Mouse (Mus musculus): Measurements from ENCODE around the gene Vcp. TPM values are rescaled to one million over a fixed set of nuclear protein-coding genes. Genes with fewer than 3 reads are reported as not detected.
A peak's percentile ranks its signal among the peaks of the same experiment; 100 is the strongest.

Vcp gene
- total and polyA plus RNA-seq, 3 experiments: 200 to 462 (median 237) TPM

- Histone ChIP-seq H3K36me3 (replicated peaks in 1 of 2; ENCODE audit: control insufficient read depth in 1 of 2, insufficient read depth in 1 of 2, low read length in 1 of 2) (peaks cover 4 to 31% of the 10 kb centered on the region in 2 experiments), H3K4me2 (ENCODE audit: insufficient read depth, low read depth, poor library complexity, severe bottlenecking) (no peak overlapping the region), H3K79me2 (replicated peaks; ENCODE audit: control insufficient read depth, extremely low read depth, insufficient read depth, poor library complexity, severe bottlenecking) (no peaks in the 10 kb centered on the region), H3K4me1 (ENCODE audit: control insufficient read depth in 1 of 2, insufficient read depth in 2 of 2) (peaks cover 8 to 11% of the 10 kb centered on the region in 2 experiments), H3K4me3 (replicated peaks in 1 of 3; ENCODE audit: low read depth in 2 of 3, low read length in 2 of 3, poor library complexity in 1 of 3) (no peak overlapping the region), H3K27me3 (replicated peaks) (no peaks in the 10 kb centered on the region), H3K27ac (ENCODE audit: insufficient read depth, low read depth) (no peak overlapping the region), H3K9me3 (replicated peaks; ENCODE audit: low read length) (no peaks in the 10 kb centered on the region), H3K9ac (ENCODE audit: insufficient read depth, low read depth) (no peak overlapping the region)
- dilution Hi-C loops (cut with MboI; ENCODE audit: extremely low pct_ligation_motif_present, extremely low pct_unique_long_range_greater_than_20kb, low sequenced_read_pairs): no loop called here
- peak; percentile 67 for DNase-seq (ENCODE audit: extremely low read depth)
- no peak for TF ChIP-seq ZMIZ1 (IDR thresholded peaks at IDR 0.05; ENCODE audit: low read depth, low read length)
- TF ChIP-seq CTCF (conservative IDR thresholded peaks at IDR 0.05 in 1 of 2, IDR thresholded peaks at IDR 0.05 in 1 of 2; ENCODE audit: low read depth in 2 of 2, low read length in 2 of 2): peak; percentile 72 to 77
- TF ChIP-seq TBP (conservative IDR thresholded peaks at IDR 0.05; ENCODE audit: low read depth, low read length): no peak
- peak; percentile 58 for TF ChIP-seq SMC3 (IDR thresholded peaks at IDR 0.05; ENCODE audit: low read depth, low read length)
- TF ChIP-seq RAD21 (IDR thresholded peaks at IDR 0.05; ENCODE audit: low read depth, low read length): peak; percentile 35
- no peak for TF ChIP-seq NRF1 (IDR thresholded peaks at IDR 0.05; ENCODE audit: low read depth, low read length)
- in situ Hi-C loops (cut with MboI; ENCODE audit: low pct_ligation_motif_present, low pct_unique_long_range_greater_than_20kb, low sequenced_read_pairs): loop anchor here (5.0 kb wide), 1 partner anchor 89 kb away; the partner anchor contains the start of gene Fam205c
Measured at GRCm38 (mm10) chr4:42961592-42961991, 38.7 kb downstream of the Vcp start.

- H3K4me1 ChIP-seq (ENCODE audit: control insufficient read depth in 1 of 2, insufficient read depth in 2 of 2): peaks cover 0 to 10% of the 10 kb centered on the region in 2 experiments; a peak in 2 of 4 replicates
- peaks cover 4 to 37% of the 10 kb centered on the region in 2 experiments for H3K36me3 ChIP-seq (replicated peaks in 1 of 2; ENCODE audit: control insufficient read depth in 1 of 2, insufficient read depth in 1 of 2, low read length in 1 of 2)
- no peaks in the 10 kb centered on the region for H3K9me3 ChIP-seq (replicated peaks; ENCODE audit: low read length)
- DNase-seq (ENCODE audit: extremely low read depth): no peak
- no peak overlapping the region for H3K4me2 ChIP-seq (ENCODE audit: insufficient read depth, low read depth, poor library complexity, severe bottlenecking)
- in situ Hi-C loops (cut with MboI; ENCODE audit: low pct_ligation_motif_present, low pct_unique_long_range_greater_than_20kb, low sequenced_read_pairs) (no loop called here), dilution Hi-C loops (cut with MboI; ENCODE audit: extremely low pct_ligation_motif_present, extremely low pct_unique_long_range_greater_than_20kb, low sequenced_read_pairs) (no loop called here)
- no peak overlapping the region for H3K9ac ChIP-seq (ENCODE audit: insufficient read depth, low read depth)
- no peak overlapping the region for H3K27ac ChIP-seq (ENCODE audit: insufficient read depth, low read depth)
- no peak overlapping the region for H3K4me3 ChIP-seq (replicated peaks in 1 of 3; ENCODE audit: low read depth in 2 of 3, low read length in 2 of 3, poor library complexity in 1 of 3)
- no peaks in the 10 kb centered on the region for H3K27me3 ChIP-seq (replicated peaks)
- H3K79me2 ChIP-seq (replicated peaks; ENCODE audit: control insufficient read depth, extremely low read depth, insufficient read depth, poor library complexity, severe bottlenecking): no peaks in the 10 kb centered on the region
- no peak for TF ChIP-seq TBP (conservative IDR thresholded peaks at IDR 0.05; ENCODE audit: low read depth, low read length)
- TF ChIP-seq CTCF (conservative IDR thresholded peaks at IDR 0.05 in 1 of 2, IDR thresholded peaks at IDR 0.05 in 1 of 2; ENCODE audit: low read depth in 2 of 2, low read length in 2 of 2): no peak
- no peak for TF ChIP-seq MAFK (IDR thresholded peaks at IDR 0.05; ENCODE audit: insufficient replicate concordance, low read length)
- TF ChIP-seq EP300 (IDR thresholded peaks at IDR 0.05; ENCODE audit: low read length): no peak
- no peak for TF ChIP-seq USF1 (IDR thresholded peaks at IDR 0.05; ENCODE audit: low read depth, low read length)
- no peak for TF ChIP-seq ZC3H11A (IDR thresholded peaks at IDR 0.05; ENCODE audit: low read depth, low read length)
- TF ChIP-seq TCF12 (IDR thresholded peaks at IDR 0.05; ENCODE audit: low read depth, low read length): no peak
- TF ChIP-seq JUN (IDR thresholded peaks at IDR 0.05; ENCODE audit: insufficient read depth, low read depth, low read length): no peak
- no peak for TF ChIP-seq MAX (IDR thresholded peaks at IDR 0.05; ENCODE audit: low read length)
- TF ChIP-seq ZKSCAN1 (IDR thresholded peaks at IDR 0.05; ENCODE audit: borderline replicate concordance, low read depth, low read length): no peak
- TF ChIP-seq ELF1 (IDR thresholded peaks at IDR 0.05; ENCODE audit: low read depth, low read length): no peak
- no peak for TF ChIP-seq ETS1 (conservative IDR thresholded peaks at IDR 0.05; ENCODE audit: low read depth, low read length)
- TF ChIP-seq IRF4 (IDR thresholded peaks at IDR 0.05; ENCODE audit: low read depth, low read length): no peak
- TF ChIP-seq MYC (IDR thresholded peaks at IDR 0.05; ENCODE audit: low read depth, low read length): no peak
- TF ChIP-seq POLR2AphosphoS2 (IDR thresholded peaks at IDR 0.05; ENCODE audit: low read depth, low read length): no peak
- no peak for TF ChIP-seq MEF2A (IDR thresholded peaks at IDR 0.05; ENCODE audit: borderline replicate concordance, low read depth, low read length)
Measured at GRCm38 (mm10) chr4:42959382-42959781, 40.9 kb downstream of the Vcp start.
